ENCODE assay signal across 23 mouse cellular contexts in the genomic region with DNA sequence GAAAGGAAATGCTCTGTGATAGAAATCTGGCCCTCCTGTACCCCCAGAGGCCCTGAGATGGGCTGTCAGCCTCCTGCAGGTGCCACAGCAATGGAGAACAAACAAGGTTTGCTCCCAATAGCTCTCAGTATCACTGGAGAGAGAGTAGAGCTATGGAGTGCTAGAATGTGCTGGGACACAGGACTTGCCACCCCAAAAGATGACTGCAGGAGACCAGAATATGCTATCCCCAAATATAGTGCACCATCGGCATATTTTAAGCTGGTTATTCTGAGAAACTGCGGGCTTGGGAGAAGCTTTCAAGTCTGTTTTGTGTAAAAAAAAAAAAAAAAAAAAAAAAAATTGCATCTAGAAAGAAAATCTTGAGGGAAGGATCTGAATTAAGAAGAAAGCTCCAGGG. TPM values are rescaled to one million over a fixed set of nuclear protein-coding genes. Genes with fewer than 3 reads are reported as not detected.
A peak's percentile ranks its signal among the peaks of the same experiment; 100 is the strongest.
DNase-seq lines count a peak whose midpoint lies in the region; TF ChIP-seq lines count a peak whose summit lies in the region.
"Had no signal": no experiment of that assay in that cellular context is flagged by ENCODE, and none has a peak within 500 bp of the region (broad histone marks: within the 10 kb centered on the region; RNA-seq: fewer than 3 reads in every experiment).

No protein-coding gene starts in this region.

- peak overlapping the region; percentile 82 for H3K27ac ChIP-seq in cortical plate, adult 2 months (ENCODE audit: insufficient read depth, low read length)
- H3K27ac ChIP-seq: embryonic facial prominence, embryonic 10.5 days; embryonic facial prominence, embryonic 15.5 days; forebrain, embryonic 12.5 days; heart, adult 2 months; intestine, embryonic 15.5 days; liver, embryonic 12.5 days had no signal

- no peak for TF ChIP-seq POLR2A in cortical plate, adult 2 months (IDR thresholded peaks at IDR 0.05; ENCODE audit: extremely low read depth, insufficient read depth, low read length)

- peaks cover 9% of the 10 kb centered on the region for H3K4me1 ChIP-seq in cortical plate, adult 2 months (ENCODE audit: control insufficient read depth, insufficient read depth, low read length)
- H3K4me1 ChIP-seq: embryonic facial prominence, embryonic 15.5 days; heart, embryonic 12.5 days; intestine, embryonic 15.5 days; liver, embryonic 12.5 days had no signal

- DNase-seq in right cerebral cortex, adult 18-20 months: peak; percentile 32
- DNase-seq in right cerebral cortex, postnatal 25 days: no peak
- peak; percentile 71 for DNase-seq in brain, adult 2 months (ENCODE audit: low read depth, low spot score)
- DNase-seq in left cerebral cortex, postnatal 36 days (ENCODE audit: low spot score in 2 of 2): peak; percentile 31 to 54
- DNase-seq in heart, postnatal 14 days: no peak
- DNase-seq: adrenal gland, adult 2 months; adrenal gland, postnatal 36 days; B cell, adult 2 months; cerebellum, adult 2 months; cerebellum, postnatal 14 days; heart, adult 2 months; kidney, adult 2 months; kidney, postnatal 36 days; layer of hippocampus, postnatal 36 days; liver, postnatal 0 days; lung, postnatal 36 days had no signal

- no peak overlapping the region for H3K4me3 ChIP-seq in cortical plate, adult 2 months (ENCODE audit: insufficient read depth, low read length)
- H3K4me3 ChIP-seq: embryonic facial prominence, embryonic 10.5 days; embryonic facial prominence, embryonic 15.5 days; forebrain, embryonic 12.5 days; heart, adult 2 months; heart, embryonic 12.5 days; intestine, embryonic 15.5 days; liver, embryonic 12.5 days had no signal

- intact Hi-C loops in left cerebral cortex, postnatal 36 days (cut with DNase I): loop anchor here (5.0 kb wide), 1 partner anchor 44 kb away; no protein-coding TSS in a partner anchor
- intact Hi-C loops in heart, postnatal 14 days (cut with DNase I): no loop called here

- no peak for TF ChIP-seq CTCF in cortical plate, adult 2 months (IDR thresholded peaks at IDR 0.05; ENCODE audit: extremely low read depth, insufficient read depth, low read length)

RNA-seq across cellular contexts. Expression of a gene that starts 20.7 kb away (rescaled TPM):
- polyA plus RNA-seq in cortical plate, adult 2 months (2012; rRNA removed): 21.2 and 21.7 TPM in 2 replicates
- 10 to 100 TPM; 19.5 to 20.6 TPM for total RNA-seq in left cerebral cortex, postnatal 36 days (2021)
- 10 to 100 TPM; 43.8 to 44.2 TPM for total RNA-seq in heart, postnatal 14 days (2021)

Comparison
In these comparisons a context has a peak if more than half of its experiments do, and no peak if none do; other contexts are left out.
1. DNase-seq: peak in right cerebral cortex, adult 18-20 months (single experiment), brain, adult 2 months (single experiment) and left cerebral cortex, postnatal 36 days (2 of 2); none in right cerebral cortex, postnatal 25 days (single experiment) and heart, postnatal 14 days (0 of 2).